Mouse (Mus musculus): ENCODE measurements around the gene Atxn7l1.
A peak's percentile ranks its signal among the peaks of the same experiment; 100 is the strongest.

The Atxn7l1 gene

GRCm38 (mm10) chr12:33225978-33226377, 78.5 kb downstream of the Atxn7l1 start:
- no peak for DNase-seq (ENCODE audit: low spot score in 2 of 2)

DNA sequence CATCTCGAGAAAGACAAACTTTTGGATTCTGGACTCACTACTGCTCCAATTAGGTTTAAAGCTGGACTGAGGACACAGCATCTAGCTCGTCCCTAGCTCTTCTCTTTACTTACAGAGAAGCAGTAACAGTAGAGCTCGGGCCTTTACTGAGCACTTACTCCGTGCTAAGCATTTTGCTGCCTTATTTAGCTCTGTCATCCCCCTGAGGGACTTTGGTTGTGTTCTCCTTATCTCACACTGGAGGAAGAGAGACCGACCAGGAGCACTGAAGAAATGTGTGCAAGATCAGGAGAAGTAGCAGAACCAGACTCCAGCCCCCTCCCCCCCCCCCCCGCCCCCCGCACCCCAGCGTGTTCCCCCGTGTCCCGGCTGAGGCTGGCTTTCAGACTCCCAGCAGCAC, 79.1 kb downstream of the Atxn7l1 start:
- no peak for DNase-seq (ENCODE audit: low spot score in 2 of 2)

DNA sequence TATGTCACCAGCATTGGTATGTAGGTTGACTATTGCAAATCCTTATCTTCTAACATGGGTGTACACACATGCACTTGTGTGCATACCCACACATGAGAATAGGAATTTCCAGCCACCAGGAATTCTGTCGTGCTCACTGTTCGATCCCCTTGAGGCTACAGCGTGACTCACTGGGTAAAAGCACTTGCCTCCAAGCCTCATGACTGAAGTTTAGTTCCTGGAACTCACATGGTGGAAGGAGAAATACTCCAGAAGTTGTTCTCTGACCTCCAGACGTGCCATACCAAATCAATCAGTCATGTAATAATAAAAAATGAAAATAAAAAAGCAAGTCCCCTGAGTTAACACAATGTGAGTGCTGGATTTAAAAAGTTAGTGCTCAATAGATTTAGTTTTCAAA, 87.8 kb downstream of the Atxn7l1 start:
- DNase-seq (ENCODE audit: low spot score in 2 of 2) = no peak

DNA sequence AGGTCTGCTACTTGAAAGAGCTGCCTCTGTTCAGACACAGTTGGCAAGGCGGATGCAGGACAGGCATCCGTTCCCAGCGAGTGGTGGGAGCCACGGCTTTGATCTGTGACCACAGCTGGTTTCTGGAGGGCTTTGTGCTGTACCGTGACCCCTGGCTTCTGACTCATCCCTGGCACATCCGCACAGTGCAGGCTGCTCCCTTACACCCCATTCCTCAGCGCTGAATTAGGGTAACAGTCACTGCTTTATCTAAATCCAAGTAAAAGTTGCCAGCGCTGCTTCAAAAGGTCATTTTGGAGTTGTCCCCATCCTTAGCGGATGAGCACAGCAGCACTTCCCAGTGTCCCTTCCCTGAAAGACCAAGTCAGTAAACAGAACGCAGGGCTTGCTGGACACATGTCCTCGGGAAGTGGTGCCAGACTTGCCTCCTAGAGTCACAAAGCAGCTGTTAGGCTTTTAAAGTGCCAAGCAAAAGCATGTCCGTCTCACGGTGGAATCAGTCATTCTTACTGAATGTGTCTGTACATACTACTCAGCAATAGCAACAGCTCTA, 88.4 kb downstream of the Atxn7l1 start:
- peak in 1 of 2 experiments; percentile 12 for DNase-seq (ENCODE audit: low spot score in 2 of 2)

DNA sequence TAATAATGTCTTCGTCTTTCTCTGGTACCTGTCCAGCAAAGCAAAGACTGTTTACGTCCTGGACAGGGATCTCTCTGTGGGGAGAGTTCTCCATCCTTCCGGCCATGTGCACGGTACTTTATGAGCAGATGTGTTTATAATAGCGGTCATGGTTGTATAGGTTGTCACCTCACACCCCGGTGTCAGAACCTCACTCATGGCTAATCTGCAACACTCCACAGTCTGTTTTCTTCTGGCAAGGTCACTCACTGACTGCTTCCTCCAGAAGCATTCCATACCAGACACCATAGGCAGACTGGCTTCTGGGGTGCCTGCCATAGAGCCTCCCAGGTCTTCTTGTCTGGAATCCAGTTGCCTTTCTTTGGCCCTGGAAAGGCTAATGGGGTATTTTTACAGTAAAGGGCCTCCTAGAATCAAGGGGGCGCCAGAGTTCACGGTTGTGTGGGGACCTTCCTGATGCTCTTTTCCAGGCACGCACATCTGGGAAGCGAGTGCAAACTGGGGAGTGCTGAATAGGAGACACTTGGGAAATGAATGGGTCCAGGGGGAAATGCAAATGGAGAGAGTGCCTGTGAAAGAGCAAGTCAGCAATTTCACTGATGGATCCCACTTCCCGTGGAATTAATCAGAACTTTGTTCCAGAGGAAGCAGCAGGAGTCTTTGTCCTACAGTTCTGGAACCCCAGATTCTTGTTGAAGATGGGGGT, 89.0 kb downstream of the Atxn7l1 start:
- DNase-seq (ENCODE audit: low spot score in 2 of 2) = no peak

- no peak for DNase-seq (ENCODE audit: low spot score in 2 of 2)
Observed at GRCm38 (mm10) chr12:33237108-33237507, 89.6 kb downstream of the Atxn7l1 start.

GRCm38 (mm10) chr12:33242679-33243078, 95.2 kb downstream of the Atxn7l1 start:
- DNase-seq (ENCODE audit: low spot score in 2 of 2) = no peak

DNA sequence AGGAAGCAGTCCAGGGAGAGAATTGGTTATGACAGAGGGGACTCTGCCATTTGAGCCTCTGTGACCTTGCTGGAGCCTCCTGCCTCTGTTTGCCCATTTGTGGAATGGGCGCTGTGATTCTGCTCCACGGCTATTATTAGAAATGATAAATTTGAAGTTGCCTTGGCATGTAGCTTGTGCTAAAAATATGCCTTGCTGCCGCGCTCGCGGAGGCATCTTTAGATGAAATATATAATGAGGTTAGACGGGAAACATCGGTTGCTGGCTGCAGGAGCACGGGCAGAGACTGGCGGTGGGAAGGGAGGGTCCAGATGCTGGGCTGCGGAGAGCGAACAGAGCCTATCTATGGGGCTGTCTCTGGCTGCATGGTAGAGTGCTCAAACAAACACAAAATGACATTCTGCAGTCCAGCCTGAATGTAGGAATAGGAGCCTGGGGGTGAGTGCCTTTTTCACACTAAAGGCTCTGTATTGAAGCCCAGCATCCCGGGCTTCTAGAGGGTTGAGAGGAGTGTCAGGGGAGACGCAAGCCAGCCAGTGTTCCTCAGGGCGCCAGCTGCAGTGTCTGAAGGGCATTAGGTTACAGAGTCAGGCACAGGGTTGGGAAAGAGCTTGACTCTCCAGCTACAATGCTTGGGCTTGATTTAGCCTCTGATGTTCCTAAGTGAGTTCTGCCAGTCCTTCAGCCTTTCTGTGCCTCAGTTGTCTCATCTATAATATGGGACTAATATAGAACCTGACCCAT, 96.8 kb downstream of the Atxn7l1 start:
- no peak for DNase-seq (ENCODE audit: low spot score in 2 of 2)

GRCm38 (mm10) chr12:33245455-33245854, 98.0 kb downstream of the Atxn7l1 start:
- DNase-seq (ENCODE audit: low spot score in 2 of 2) = no peak

DNA sequence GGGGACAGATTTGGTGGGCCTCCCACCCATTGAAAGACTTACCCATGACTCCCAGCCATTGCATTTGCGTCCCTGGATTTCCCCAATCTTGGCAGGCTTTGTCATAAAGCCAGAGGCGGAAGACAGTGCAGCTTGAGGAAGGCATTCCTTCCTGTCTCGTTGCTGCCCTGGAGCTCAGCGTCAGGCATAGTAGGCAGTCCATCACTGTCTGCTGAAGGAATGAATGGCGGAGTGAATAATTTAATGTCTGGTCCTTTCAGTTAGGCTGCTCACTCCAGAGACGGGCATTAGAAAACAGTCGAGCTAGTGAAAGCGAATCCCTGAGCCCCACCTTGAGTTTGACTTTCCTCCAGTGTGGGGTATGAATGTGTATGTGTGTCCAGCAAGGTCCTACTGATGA, 99.4 kb downstream of the Atxn7l1 start:
- DNase-seq (ENCODE audit: low spot score in 2 of 2) = no peak

DNA sequence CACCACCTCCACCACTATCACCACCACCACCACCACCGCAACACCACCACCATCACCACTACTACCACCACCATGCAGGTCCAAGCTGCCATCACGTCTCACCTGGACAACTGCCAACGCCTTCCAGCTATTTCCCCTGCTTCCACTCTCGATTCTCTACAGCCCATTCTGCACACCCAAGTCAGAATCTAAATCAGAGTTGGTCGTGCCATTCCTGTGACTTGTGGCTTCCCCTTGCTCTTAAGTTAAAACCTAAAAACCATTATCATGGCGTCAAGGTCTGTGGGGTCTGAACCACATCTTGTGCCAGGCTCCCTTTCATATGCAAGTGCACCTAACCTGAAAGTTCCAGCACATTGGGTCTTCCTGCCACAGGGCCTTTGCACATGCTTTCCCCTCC, 102.7 kb downstream of the Atxn7l1 start:
- DNase-seq (ENCODE audit: low spot score in 2 of 2) = no peak

DNA sequence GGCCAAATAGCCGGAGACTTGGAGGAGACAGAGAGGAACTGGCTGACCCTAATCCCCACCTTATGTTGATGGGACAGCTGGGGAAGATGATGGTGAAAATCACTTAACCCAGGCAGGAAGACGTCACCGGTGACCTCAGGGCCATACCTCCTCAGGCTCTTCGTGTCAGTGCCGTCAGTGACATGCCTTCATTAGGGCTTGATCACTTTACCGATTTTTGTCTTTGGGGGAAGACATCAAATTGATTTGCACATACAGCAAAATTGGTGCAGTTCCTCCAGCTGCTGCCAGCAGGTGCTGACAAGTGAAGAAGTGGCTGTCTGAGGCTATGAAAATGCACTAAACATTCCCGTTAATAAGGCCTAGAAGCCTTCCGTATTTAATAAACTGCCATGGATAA, 103.9 kb downstream of the Atxn7l1 start:
- no peak for DNase-seq (ENCODE audit: low spot score in 2 of 2)

- DNase-seq (ENCODE audit: low spot score in 2 of 2) = no peak
Observed at GRCm38 (mm10) chr12:33252621-33253020, 105.1 kb downstream of the Atxn7l1 start.

DNA sequence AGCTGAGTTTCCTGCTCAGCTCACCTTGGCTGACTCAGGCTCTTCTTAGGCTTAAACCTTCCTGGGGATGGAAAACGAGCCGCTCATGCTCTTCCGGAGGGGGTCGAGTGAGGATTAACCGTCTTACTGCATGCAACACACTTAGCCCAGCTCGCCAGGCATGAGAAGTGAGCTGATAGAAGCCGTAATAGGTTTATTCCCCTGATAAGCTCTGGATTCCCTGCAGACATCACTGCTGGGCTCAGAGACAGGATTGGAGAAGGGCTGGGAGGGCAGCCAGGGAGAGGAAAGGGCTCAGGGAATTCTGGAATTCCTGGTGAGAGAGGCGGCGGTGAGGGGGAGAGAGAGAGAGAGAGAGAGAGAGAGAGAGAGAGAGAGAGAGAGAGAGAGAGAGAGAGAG, 105.7 kb downstream of the Atxn7l1 start:
- no peak for DNase-seq (ENCODE audit: low spot score in 2 of 2)

DNA sequence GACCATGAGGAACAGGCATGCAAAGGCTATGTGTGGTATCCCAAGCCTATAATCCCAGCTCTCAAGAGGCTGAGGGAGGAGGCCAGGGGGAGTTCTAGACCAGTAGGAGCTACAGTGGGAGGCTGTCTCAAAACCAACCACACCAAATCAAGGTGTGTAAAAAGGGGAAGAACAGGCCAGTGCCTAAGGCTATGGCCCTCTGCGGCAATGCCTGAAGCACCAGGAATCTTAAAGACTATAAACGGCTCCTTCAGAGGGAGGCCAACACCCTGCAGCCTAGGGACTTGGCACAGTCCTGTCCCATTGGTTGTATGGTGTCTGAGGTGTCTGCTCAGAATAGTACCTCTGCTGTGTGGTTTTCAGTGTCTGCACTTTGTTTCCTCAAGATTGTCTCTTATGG, 107.8 kb downstream of the Atxn7l1 start:
- DNase-seq (ENCODE audit: low spot score in 2 of 2) = no peak

DNA sequence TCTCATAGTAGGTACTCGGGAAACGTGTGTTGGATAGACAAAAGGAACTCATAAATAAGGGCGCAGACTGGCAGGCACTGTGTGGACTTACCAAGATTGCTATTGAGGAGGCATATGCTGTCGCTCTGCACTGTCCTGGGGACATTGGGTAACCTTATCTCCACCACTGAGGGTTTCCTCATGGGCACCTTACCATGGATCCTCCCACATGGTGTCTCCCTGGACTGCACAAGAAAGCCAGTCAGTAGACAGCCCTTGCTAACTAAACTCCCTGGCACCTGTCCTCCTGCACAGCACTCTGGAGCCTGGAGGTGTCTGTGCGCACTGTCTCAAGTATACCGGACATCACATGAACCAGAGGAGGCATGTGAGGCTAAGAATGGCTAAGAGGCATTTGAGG, 108.9 kb downstream of the Atxn7l1 start:
- DNase-seq (ENCODE audit: low spot score in 2 of 2) = no peak

GRCm38 (mm10) chr12:33258995-33259529, 111.6 kb downstream of the Atxn7l1 start:
- DNase-seq (ENCODE audit: low spot score in 2 of 2) = no peak

GRCm38 (mm10) chr12:33260575-33260974, 113.1 kb downstream of the Atxn7l1 start:
- DNase-seq (ENCODE audit: low spot score in 2 of 2) = no peak

GRCm38 (mm10) chr12:33265877-33266276, 118.4 kb downstream of the Atxn7l1 start:
- no peak for DNase-seq (ENCODE audit: low spot score in 2 of 2)

DNA sequence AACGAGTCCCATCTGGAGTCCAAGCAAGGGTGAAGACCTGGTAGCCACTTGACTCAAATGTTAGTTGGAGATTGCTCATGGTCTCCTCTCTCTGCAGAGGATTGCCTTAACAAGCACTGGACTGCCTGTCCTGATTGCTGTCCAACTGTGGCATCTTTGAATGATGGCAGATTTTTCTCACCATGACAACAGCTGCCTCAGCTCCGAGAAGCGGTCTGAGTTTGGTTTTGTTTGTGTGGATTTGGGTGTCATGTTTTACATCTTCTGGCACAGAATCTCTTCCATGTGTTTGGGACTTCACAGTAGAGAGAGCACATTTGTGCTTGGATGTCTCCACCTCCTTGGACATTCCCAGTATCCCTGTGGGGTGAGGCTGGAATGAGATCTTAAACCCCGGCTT, 120.5 kb downstream of the Atxn7l1 start:
- DNase-seq (ENCODE audit: low spot score in 2 of 2) = no peak

DNA sequence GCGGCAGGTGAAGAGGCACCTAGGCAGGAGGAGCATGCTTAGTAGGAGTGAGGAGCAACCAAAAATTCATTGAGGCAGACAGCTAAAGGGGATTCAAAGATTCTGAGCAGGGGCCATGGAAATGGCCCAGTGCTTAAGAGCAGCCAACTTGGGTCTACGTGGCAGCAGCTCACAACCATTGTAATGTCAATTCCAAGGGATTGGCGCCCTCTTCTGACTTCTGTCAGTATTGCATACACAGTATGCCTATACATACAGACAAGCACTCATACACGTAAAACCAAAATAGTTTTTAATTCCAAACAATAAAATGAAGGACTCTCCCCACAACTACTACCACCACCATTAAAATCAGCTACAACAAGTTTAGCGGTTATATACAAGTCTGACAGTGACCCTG, 122.2 kb downstream of the Atxn7l1 start:
- no peak for DNase-seq (ENCODE audit: low spot score in 2 of 2)

GRCm38 (mm10) chr12:33271865-33272264, 124.4 kb downstream of the Atxn7l1 start:
- DNase-seq (ENCODE audit: low spot score in 2 of 2) = no peak

GRCm38 (mm10) chr12:33272441-33272840, 124.9 kb downstream of the Atxn7l1 start:
- DNase-seq (ENCODE audit: low spot score in 2 of 2) = no peak
